Mouse (Mus musculus) CD8-positive naive resting alpha-beta T cell, adult 57 days (primary cell): Measurements from ENCODE around the gene Arf1. TPM values are rescaled to one million over a fixed set of nuclear protein-coding genes. Genes with fewer than 3 reads are reported as not detected.

Experiments used
- total RNA-seq: library from RNA; stranded (reverse); gene quantifications from one replicate; pipeline ENCODE4 v1.2.4, GENCODE M21; 2023

Gene Arf1
- 217 TPM for total RNA-seq

DNA sequence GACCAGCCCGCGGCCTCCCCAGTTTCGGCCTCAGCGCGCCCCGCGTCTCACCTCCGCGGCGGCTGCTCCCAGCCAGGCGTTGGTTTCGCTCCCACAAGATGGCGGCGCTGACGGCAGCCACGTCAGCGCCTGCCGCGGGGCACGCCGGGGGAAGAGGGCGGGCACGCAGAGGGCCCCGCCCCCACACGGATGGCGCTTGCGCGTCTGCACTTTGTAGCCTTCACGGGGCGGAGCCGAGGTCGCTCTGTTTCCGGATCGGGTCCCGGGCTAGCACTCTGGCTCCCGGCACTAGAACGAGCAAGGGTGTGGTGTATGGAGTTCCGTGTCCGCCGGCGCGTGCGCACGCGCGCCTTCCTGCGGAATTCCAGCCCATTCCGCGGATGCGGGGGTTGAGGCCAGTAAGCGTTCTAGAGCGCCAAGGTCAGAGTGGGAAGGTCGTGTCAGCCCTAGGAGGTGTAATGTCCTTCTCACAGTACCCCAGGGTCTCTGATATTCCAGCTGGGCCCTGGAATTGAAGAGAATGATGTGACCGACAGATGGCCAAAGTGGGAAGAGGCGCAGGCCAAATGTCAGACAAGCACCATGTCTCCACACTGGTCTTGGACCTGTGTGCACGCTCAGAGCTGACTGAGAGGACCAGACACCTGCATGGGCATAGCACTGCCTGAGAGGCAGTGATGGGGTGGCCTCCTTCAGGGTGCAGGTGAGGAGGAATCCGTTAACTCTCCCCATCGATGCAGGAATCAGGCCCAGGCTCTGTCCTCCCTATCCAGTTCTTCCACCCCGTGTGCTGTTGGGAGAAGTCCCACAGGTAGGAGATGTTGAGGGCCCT is at the start of gene Arf1:
Arf1 (minus strand) TSS at position 149 of the 832 bp plus-strand sequence.

GRCm38 (mm10) chr11:59208153-59208831 is 19.8 kb downstream of the Arf1 start, which contains the start of gene 2310033P09Rik:
TSS of gene 2310033P09Rik (plus strand) at chr11:59208321.

GRCm38 (mm10) chr11:59202081-59202995 is 25.7 kb downstream of the Arf1 start, which contains the start of gene Mrpl55:
TSS of gene Mrpl55 (plus strand) at chr11:59202486.

DNA sequence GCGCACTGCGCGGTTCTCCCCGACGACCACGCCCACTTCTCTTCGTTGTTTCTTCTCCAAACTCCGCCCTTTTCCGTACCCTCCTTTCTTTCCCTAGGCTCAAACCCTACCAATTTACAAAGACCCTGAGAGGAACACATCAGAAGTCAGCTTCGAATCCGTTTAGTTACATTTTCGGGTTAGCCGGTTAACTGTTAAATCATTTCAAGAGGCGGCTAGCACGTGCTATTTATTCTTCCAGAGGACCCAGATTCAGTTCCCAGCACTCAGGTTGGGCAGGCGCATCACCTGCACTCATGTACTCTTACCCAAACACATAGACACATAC is 36.0 kb downstream of the Arf1 start, which contains the start of gene Guk1:
Guk1 (minus strand) TSS at position 154 of the 328 bp plus-strand sequence.

GRCm38 (mm10) chr11:59182864-59183331 is 45.2 kb downstream of the Arf1 start, which contains the start of gene Gjc2:
TSS of gene Gjc2 (minus strand) at chr11:59183213.

DNA sequence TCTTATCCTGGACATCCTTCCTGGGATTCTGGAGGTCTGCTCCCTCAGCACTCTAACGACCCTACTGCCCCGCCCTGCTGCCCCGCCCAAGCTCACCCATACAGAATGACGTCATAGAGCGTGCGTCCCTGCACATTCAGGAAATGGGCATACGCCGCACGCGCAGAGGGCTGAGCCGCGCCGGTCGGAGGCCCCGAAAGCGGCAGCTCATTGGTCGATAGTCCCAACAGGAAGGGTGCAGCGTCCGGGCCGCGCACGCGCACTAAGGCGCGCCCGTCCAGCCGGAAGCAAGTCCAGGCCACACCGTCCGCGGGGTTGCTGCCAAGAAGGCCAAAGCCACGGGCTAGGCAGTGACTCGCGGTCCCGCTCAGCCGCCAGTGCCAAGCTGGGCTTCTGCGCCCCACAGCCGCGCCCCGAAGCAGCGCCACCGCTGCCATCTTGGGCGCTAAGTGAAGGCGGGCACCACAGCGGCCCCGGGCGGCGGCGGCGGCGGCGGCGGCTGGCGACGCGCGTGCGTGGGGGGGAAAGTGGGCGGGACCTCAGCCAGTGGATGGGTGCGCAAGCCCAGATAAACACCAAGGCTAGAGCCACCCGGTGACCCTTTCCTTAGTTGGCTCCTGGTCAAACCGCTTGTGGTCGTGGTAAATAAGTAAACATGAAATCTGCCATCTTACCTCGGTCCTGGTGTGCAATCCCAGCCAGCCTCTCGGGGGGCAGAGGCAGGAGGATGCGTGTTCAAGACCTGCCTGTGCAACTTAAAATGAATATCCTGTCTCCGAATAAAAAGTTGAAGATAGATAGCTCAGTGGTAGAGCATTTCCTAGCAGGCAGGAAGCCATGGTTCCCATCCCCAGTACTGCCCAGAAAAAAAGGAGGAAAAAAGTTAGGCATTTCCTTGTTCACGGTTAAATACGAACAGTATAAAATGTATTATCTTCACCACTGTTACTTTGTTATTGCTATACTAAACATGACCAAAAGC is 64.5 kb downstream of the Arf1 start, which contains the start of gene Iba57:
Iba57 (minus strand) TSS at position 485 of the 982 bp plus-strand sequence.

Other genes starting within 250 kb of the Arf1 start
- 0.31 TPM for gene Obscn, start 91.9 kb downstream of the Arf1 start, total RNA-seq
- 38.2 TPM for gene Iba57, start 64.5 kb downstream of the Arf1 start, total RNA-seq
- not detected for gene Gjc2, start 45.1 kb downstream of the Arf1 start, total RNA-seq
- 35.8 TPM for gene Guk1, start 36.1 kb downstream of the Arf1 start, total RNA-seq
- gene Mrpl55, start 25.8 kb downstream of the Arf1 start, total RNA-seq = 15.9 TPM
- gene 2310033P09Rik, start 19.9 kb downstream of the Arf1 start, total RNA-seq = 23.7 TPM
- not detected for gene Wnt3a, start 62.5 kb upstream of the Arf1 start, total RNA-seq
- not detected for gene Wnt9a, start 78.7 kb upstream of the Arf1 start, total RNA-seq
- not detected for gene Prss38, start 147.4 kb upstream of the Arf1 start, total RNA-seq
- 9.1 TPM for gene Jmjd4, start 221.8 kb upstream of the Arf1 start, total RNA-seq
- gene Snap47, start 222.9 kb upstream of the Arf1 start, total RNA-seq = 17.0 TPM
- gene Zfp867, start 244.2 kb upstream of the Arf1 start, total RNA-seq = 3.3 TPM